Mouse (Mus musculus): ENCODE measurements around the gene Zkscan17.

Gene Zkscan17

DNA sequence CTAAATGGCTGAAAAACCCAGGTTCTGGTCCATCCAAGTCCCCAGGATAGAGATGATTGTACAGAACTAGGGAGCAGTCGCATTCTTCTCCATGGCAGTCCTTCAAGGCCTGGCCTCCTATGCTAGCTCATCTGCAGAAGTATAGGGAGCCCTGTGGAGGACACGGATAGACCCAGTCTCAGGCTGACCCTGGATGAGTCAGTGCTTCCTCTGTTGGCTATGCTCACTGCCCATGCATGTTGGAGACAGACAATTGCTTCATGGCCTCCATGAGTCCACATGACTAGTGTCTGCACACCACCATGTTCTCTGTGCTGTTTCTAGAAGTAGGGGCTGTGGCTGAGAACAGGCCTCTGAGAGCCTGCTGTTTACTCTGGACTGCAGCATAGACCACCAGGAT, 70.2 kb downstream of the Zkscan17 start:
- DNase-seq (ENCODE audit: low read depth, low spot score), result no peak

DNA sequence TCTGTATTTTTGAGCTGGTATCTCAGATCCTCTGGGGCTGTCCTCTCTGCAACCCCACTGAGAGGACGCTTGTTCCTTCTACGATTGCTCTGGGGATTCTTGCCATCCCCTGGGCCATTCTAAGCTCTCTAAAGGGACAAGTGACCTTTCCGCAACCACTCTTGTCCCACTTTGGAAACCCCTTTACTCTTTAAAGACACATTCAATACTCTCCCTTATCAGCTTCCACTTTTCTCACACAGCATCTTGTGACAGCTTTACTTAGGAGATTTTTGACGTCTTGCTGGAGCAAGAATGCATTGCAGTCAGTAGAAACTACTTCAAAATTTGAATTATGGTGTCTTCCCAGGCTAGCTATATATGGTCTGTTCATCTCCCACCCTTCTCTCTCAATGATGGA, 75.5 kb downstream of the Zkscan17 start, which contains the start of gene Snap47:
Gene Snap47 (minus strand): TSS at position 101 of the 400 bp plus-strand sequence.
- DNase-seq (ENCODE audit: low read depth, low spot score), result no peak

DNA sequence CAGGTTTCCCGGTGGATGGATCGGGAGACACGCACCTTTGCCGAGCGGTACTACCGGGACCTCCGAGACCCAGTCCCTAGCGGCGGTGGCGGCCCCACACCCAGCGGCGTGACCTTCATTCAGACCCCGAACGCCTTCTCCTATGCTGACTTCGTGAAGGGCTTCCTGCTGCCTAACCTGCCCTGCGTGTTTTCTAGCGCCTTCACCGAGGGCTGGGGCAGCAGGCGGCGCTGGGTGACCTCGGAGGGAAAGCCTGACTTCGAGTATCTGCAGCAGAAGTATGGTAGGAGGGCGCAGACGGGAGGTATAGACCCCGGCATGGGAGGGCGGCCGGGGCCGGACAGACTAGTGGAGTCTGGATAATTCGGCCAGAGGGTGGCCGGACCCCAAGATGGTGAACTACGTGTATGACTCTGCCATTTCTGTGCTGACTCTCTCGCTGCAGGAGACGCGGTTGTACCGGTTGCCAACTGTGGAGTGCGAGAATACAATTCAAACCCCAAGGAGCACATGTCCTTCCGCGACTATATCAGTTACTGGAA, 76.2 kb downstream of the Zkscan17 start:
- peak; percentile 21 for DNase-seq (ENCODE audit: low read depth, low spot score)

DNA sequence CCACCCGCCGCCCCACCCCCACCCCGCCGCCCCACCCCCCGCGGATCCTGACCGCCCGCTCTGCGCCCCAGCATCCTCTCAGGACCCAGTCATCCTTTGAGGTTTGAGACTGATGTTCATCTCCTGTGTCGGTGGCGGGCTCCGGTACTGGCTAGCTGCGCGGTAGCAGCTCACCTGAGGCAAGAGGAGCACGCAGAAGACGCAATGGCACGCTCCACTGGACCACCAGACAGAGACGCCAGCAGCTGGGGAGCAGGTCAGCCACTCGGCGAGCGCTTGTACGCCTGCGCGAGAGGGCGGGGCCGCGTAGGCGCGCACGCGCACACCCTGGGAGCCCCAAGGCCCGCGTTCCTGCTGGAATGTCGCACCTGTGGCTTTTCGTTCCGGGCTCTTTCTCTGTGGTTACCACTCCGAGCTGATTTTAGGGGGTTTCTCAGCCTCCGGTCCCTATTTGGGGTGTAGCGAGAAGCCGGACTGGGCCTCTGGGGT, 76.8 kb downstream of the Zkscan17 start, which contains the start of gene Jmjd4:
Gene Jmjd4 (plus strand): TSS at position 305 of the 489 bp plus-strand sequence.
- DNase-seq (ENCODE audit: low read depth, low spot score), result peak; percentile 85

DNA sequence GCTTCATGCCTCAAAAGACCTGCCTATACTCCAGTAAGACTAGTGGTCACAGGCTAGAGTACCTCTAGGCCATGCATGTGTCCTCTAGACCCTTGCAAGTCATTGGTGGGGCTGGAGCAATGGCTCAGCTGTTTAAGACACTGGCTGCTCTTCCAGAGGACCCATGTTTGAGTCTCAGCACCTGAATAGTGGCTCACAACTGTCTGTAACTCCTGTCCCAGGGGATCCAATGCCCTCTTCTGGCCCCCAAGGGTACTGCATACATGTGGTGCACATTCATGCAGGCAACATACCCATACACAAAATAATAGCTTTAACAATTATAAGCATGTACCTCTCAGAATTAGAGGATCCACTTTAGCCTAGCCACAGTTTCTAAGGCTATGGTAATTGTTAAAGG, 83.4 kb downstream of the Zkscan17 start:
- DNase-seq (ENCODE audit: low read depth, low spot score), result no peak

DNA sequence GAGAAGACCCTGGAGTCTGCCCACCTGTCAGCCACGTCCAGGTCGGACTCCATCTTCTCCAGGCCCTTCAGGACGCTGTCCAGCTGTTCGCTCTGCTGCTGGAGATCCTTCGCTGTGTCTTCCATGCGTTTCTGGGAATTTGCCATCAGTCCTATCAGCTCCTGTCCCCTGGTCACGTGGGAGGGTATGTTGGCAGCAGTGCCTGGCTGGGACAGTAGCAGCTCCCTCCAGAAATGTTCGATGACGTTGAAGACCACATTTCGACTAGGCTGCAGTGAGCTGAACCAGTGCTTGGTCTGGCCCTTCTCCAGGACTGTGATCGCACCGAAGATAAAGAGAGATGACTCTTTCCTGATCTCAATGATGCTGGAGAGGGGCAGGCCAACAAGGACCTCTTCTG, 88.6 kb downstream of the Zkscan17 start:
- DNase-seq (ENCODE audit: low read depth, low spot score), result no peak
